Mouse (Mus musculus) gastrocnemius, adult 18-20 months (tissue): ENCODE measurements at regions not wholly inside any gene's neighbourhood (a gene's known extent, or its start where the extent isn't known, plus 50 kb on each side); places are given as distances from the start of the nearest gene placed in this dataset.

Experiments used
- DNase-seq: peaks from one replicate; pipeline ENCODE4 v3.0.0; 2021; ENCODE audit warnings: low spot score

GRCm38 (mm10) chr9:52301521-52301920, 133.1 kb upstream of the Zc3h12c start:
- no peak for DNase-seq

DNA sequence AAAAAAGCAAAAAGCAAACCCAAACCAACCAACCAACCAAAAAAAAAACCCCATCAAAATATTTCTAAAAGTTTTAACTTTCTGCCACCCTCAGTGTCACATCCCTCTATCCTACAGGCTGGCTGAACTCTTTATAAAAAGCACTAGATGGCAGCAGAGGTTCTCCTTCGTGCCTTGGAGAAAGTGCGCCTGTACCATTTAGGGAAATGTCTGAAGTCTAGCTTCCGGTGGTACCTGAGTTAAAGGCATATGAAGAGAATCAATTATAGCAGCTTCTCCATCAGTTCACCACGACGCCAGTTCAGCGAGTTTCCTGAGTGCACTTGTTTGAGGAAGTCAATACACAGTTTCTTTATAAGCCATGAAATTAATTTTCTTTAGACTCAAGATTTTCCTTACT, 130.0 kb upstream of the Zc3h12c start:
- no peak for DNase-seq

- no peak for DNase-seq
Measured at GRCm38 (mm10) chr9:52294699-52295098, 126.3 kb upstream of the Zc3h12c start.

DNA sequence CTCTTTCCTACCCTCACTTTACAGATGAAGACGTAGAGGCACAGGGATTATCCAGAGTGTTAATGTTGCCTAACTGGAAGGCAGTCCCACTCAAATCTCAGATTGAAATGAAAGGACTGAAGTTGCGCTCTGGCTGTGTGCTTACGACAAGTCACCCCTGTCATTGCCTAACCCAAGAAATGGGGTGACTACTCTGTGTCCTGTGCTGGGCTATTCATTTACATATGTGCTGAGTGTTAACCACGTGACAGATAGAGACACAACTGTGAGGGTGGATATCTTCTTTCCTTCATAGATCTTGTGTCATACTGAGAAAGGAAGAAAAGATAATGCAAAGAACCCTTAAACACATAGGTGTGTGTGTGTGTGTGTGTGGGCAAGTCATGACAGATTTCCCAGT, 120.7 kb upstream of the Zc3h12c start:
- DNase-seq = no peak

- peak; percentile 1 for DNase-seq
Measured at GRCm38 (mm10) chr9:52287761-52288275, 119.4 kb upstream of the Zc3h12c start.

DNA sequence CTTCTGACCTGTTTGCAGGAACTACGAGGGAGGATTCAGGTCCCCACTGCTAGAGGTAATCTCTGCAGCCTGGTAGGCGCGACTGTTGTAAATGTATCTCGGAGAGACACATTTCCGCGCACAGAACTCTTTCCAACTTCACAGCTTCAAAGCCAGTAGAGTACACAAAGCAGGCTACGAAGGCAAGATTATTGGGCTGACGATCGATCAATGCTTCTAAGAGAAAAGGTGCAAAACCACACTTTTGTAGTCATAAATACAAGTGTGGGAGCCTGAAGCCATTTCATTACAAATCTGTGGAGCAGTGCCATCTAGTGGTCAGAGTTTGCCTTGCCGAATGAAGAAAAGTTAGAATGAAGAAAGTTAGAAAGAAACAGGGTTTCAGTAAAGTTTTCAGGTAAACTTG, 118.9 kb upstream of the Zc3h12c start:
- peak; percentile 57 for DNase-seq

DNA sequence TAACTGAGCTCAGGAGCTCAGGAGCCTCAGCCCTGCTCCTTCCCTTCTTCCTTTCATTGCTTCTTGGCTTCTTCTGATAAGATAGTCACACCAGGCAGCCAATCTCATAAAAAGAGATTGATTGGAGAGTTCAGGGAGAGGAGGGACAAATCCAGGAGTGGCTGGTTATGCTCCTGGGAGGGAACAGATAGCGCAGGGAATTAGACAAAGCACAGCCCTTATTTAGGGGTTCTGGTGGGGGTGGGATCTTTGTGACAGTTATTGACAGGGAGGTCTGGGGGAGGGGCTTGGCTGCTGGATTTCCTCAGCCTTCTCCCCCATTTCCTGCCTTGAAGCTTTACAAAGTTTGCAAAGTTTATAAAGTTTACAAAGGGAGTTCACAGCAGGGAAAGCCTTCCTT, 117.7 kb upstream of the Zc3h12c start:
- DNase-seq = no peak

DNA sequence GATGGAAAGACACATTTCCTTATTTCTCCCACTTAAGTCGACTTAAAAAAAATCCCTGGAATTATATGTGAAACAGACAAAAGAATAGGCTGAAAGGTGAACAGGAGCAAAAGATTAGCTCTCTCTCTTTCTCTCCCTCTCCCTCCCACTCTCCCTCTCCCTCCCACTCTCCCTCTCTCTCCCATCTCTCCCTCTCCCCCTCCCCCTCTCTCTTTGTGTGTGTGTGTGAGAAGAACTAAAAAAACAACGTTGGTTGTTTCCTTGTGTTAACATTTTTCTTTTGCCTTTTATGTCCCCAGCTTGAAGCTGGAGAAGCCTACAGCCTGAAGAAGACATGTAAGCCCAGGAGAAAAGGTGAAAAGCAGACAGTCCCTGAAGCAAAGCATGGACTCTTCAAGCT, 115.2 kb upstream of the Zc3h12c start:
- DNase-seq = no peak

GRCm38 (mm10) chr9:52280995-52281394, 112.6 kb upstream of the Zc3h12c start:
- DNase-seq = no peak

- no peak for DNase-seq
Measured at GRCm38 (mm10) chr9:52280556-52280955, 112.2 kb upstream of the Zc3h12c start.

DNA sequence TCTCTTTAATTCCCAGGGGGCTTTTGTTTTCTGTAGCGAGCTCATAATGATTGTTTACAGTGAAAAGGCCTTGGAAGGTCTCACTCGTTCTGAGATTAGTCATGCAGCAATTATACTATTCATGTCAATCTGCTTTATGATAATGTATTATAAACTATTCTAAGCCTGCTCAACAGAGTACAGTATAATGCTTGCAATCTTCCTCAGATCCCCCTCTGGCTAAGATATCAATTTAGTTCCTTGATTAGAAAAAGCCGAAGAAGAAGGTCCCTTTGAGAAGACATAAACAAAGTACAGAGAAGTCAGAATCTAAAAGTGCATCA, 110.3 kb upstream of the Zc3h12c start:
- no peak for DNase-seq

DNA sequence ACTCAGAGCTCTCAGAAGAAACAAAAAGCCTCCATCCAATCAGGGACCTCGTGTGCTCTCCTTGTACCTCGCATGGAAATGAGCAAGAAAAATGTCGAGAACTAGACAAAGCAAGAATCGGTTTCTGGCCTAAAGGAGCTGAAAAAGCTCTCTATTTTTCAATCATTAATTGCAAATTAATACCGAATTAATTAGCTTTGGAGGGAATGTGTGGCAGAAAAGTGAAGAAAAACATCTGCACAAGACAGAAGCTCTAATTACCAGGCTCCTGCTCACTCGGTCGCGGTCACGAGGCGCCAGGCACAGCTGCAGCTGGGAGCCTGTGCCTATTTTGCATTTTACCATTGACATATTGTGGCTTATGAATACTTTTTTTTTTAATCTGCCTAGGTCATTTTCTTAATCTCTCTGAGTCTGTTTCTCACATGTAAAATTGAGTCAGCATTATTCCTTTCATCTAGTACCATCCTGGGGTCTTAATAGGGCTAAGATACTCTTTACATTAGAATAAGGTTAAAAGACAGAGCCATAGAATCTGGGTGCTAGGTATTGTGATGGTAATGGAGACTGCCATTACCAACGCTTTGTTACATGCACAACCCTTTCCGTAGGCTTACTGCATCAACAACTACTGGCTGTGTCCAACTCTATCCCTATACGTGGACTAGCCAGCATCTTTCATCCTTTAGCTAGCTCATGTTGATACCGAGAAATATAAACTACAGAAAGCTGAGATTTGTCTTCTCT, 109.8 kb upstream of the Zc3h12c start:
- no peak for DNase-seq

- DNase-seq = no peak
Measured at GRCm38 (mm10) chr9:52273994-52274393, 105.6 kb upstream of the Zc3h12c start.

GRCm38 (mm10) chr9:52272668-52273067, 104.3 kb upstream of the Zc3h12c start:
- no peak for DNase-seq

- no peak for DNase-seq
Measured at GRCm38 (mm10) chr9:52271345-52272116, 103.2 kb upstream of the Zc3h12c start.

- no peak for DNase-seq
Measured at GRCm38 (mm10) chr9:52261538-52261937, 93.2 kb upstream of the Zc3h12c start.

DNA sequence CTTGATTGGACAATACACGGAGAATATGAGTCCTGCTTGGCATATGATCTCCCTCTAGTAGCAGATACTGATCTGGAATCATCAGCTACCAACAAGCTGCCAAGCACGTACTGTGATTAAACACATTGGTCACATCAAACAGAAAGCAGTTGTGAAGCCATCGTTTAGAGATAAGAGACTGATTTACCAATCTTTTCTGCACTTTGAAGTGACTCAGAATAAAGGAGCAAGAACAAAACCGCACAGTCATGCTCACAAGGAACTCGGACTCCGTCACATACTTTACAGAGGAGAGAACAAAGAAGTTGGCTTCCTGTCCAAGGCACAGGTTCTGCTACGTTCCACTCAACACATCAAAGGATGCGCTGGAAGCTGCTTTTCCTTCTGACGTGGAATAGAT, 91.1 kb upstream of the Zc3h12c start:
- no peak for DNase-seq

DNA sequence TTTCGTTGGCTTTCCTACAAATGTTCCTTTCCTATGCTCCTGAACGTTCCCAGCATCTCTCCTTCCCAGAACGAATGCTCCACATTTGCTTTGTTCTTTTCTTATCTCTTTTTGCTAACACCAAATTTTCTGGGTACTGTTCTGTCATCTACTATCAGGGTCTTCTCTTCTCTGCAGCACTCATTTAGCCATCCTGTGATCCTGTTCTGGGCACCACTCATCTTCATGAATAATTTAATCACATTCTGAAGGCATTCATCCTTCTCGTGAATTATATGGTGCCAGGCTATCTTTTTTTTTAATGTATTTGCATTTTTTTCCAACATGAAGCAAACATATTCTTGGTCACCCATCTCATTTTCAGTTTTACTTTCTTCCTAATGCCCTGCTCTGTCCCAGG, 87.3 kb upstream of the Zc3h12c start:
- no peak for DNase-seq

DNA sequence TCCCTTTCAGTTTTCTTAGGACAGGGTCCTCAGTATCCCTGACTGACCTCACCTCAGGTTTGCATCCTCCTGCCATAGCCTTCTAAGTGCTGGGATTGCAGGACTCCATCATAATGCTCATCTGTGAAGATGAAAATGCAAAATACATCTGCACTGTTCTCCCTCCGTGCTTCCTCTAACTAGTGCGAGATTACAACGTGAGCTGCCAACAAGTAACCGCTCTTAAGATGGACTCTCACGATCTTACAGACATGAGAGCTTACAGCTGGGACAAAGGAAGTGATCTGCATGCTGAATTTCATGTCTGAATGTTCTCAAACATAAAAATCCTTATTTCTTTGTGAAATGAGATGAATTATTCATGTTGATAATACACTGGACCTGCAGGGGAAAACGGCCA, 86.1 kb upstream of the Zc3h12c start:
- DNase-seq = no peak

- DNase-seq = no peak
Measured at GRCm38 (mm10) chr9:52251455-52251854, 83.1 kb upstream of the Zc3h12c start.

DNA sequence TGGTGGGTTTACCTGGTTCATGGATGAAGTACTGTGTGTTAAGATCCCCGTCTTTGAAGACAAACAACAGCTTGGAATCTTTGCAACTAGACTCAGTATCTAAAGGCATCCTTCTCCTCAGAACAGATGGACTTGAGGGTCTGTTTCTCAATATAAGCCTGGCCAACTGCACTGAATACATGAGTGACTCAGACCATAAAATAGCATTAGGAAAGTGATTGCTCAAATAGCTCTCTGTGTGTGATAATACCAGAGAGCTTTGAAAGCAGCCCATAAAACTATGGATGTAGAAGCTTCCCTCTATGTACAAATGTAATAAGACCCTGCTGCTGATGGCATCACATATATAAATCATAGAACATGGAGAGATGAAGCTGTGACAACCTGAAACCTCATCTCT, 78.3 kb upstream of the Zc3h12c start:
- no peak for DNase-seq

- no peak for DNase-seq
Measured at GRCm38 (mm10) chr9:52244081-52244480, 75.7 kb upstream of the Zc3h12c start.

DNA sequence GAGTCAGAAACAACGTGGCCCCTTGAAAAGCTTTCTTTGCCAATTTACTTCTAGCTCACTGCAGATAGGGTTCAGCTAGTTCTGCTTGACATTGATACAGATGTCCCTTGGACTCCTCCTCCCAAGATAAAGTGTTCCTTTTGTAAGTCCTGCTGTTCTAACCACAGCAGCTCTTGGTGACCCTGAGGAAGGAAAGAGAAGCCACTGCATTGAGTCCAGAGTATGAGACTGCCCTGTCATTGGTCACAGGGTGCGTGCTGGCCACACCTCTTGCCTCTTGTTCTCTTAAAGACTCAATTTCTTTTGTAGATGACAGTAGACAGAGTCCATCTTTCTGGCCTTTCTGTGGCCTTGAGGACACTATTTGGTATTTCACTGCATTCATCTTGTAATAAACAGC, 74.7 kb upstream of the Zc3h12c start:
- DNase-seq = no peak
